Mouse (Mus musculus) limb, embryonic 11.5 days (tissue): Measurements from ENCODE around the gene H2-M10.2. TPM values are rescaled to one million over a fixed set of nuclear protein-coding genes. Genes with fewer than 3 reads are reported as not detected.
"Not testable (repeated sequence)": the region's sequence is repeated elsewhere in the genome, so short reads cannot be mapped to it uniquely, and the experiment has no call there.

ENCODE experiments used
- ATAC-seq: fragments of 200-750 bp; cut with Nextera tagmentation; 2 replicates; pipeline ENCODE4 v1.8.0; 2017; ENCODE audit warnings: low read depth; ENCODE audit not compliant: insufficient number of reproducible peaks, low FRiP score, low TSS enrichment
- DNase-seq: peaks from one replicate; pipeline ENCODE4 v3.0.0-alpha.2; 2015; ENCODE audit warnings: low spot score
- H3K27ac ChIP-seq: fragments of 300-500 bp; sonication (generic); replicated peaks from 2 replicates; pipeline ENCODE4 v1.5.1; 2014; ENCODE audit warnings: low read depth, mild to moderate bottlenecking, low read length
- H3K27me3 ChIP-seq: fragments of 300-500 bp; sonication (generic); 2 replicates; pipeline ENCODE4 v1.6.1; 2014; ENCODE audit warnings: mild to moderate bottlenecking, low read length, mixed read lengths; ENCODE audit not compliant: control insufficient read depth, insufficient read depth
- H3K36me3 ChIP-seq: fragments of 300-500 bp; sonication (generic); 2 replicates; pipeline ENCODE4 v1.6.1; 2014; ENCODE audit warnings: mild to moderate bottlenecking, low read length, moderate library complexity, mixed read lengths; ENCODE audit not compliant: control insufficient read depth, insufficient read depth
- H3K4me1 ChIP-seq: fragments of 300-500 bp; sonication (generic); 2 replicates; pipeline ENCODE4 v1.6.1; 2014; ENCODE audit warnings: low read length, mixed read lengths; ENCODE audit not compliant: control insufficient read depth, insufficient read depth
- H3K4me2 ChIP-seq: fragments of 300-500 bp; sonication (generic); 2 replicates; pipeline ENCODE4 v1.6.1; 2014; ENCODE audit warnings: low read depth, mild to moderate bottlenecking, moderate library complexity; ENCODE audit not compliant: severe bottlenecking
- H3K4me3 ChIP-seq: fragments of 300-500 bp; sonication (generic); 2 replicates; pipeline ENCODE4 v1.5.1; 2014; ENCODE audit warnings: low read depth, low read length
- H3K9ac ChIP-seq: fragments of 300-500 bp; sonication (generic); 2 replicates; pipeline ENCODE4 v1.6.1; 2014; ENCODE audit warnings: mild to moderate bottlenecking, low read length
- H3K9me3 ChIP-seq: fragments of 300-500 bp; sonication (generic); 2 replicates; pipeline ENCODE4 v1.6.1; 2016; ENCODE audit warnings: low read length; ENCODE audit not compliant: control insufficient read depth
- WGBS: fragments of 180-500 bp; shearing (Covaris S2); extraction: QIAGEN DNeasy Blood & Tissue Kit; methylation state at CpG from one replicate; pipeline ENCODE4 v1.1.7; 2014; 5-methylcytosine and 5-hydroxymethylcytosine counted together
- polyA plus RNA-seq: library from polyadenylated mRNA; unstranded; fragments of >200 nt; fragmentation: Nextera tagmentation; extraction: Ambion mirVana; gene quantifications from 2 replicates; pipeline ENCODE4 v1.2.1, GENCODE M21; 2014

Gene H2-M10.2
- polyA plus RNA-seq = 0.13 and 0.17 TPM in 2 replicates

GRCm38 (mm10) chr17:36286390-36286789 lies at the start of gene H2-M10.2:
TSS of gene H2-M10.2 (minus strand) at chr17:36286490.
- Histone ChIP-seq H3K4me2 (no peak within 1 kb of the TSS), H3K9me3 (0 out of 2 replicates have a peak, but pooled peaks cover 4% of the 10 kb centered on the region), H3K36me3 (no peaks in the 10 kb centered on the region), H3K4me3 (no peak within 1 kb of the TSS), H3K9ac (no peak within 1 kb of the TSS), H3K4me1 (no peaks in the 10 kb centered on the region), H3K27ac (no peak within 1 kb of the TSS), H3K27me3 (no peaks in the 10 kb centered on the region)
- no peak for ATAC-seq
- DNase-seq = no peak
- WGBS = 87% methylated on average over 2 of the region's 2 CpGs

GRCm38 (mm10) chr17:36326055-36326454 lies 39.8 kb upstream of the H2-M10.2 start, which contains the start of gene H2-M10.1:
TSS of gene H2-M10.1 (minus strand) at chr17:36326155.
- no peaks in the 10 kb centered on the region for H3K9me3 ChIP-seq
- H3K36me3 ChIP-seq = no peaks in the 10 kb centered on the region
- no peak within 1 kb of the TSS for H3K27ac ChIP-seq
- WGBS = 88% methylated on average over 4 of the region's 4 CpGs
- no peak within 1 kb of the TSS for H3K4me2 ChIP-seq
- no peaks in the 10 kb centered on the region for H3K4me1 ChIP-seq
- DNase-seq (no peak), ATAC-seq (no peak)
- no peaks in the 10 kb centered on the region for H3K27me3 ChIP-seq
- no peak within 1 kb of the TSS for H3K9ac ChIP-seq
- no peak within 1 kb of the TSS for H3K4me3 ChIP-seq

- Histone ChIP-seq H3K4me2 (peak overlapping the region; percentile 82), H3K27ac (no peak overlapping the region), H3K36me3 (no peaks in the 10 kb centered on the region), H3K9ac (no peak overlapping the region), H3K9me3 (no peaks in the 10 kb centered on the region), H3K27me3 (no peaks in the 10 kb centered on the region), H3K4me1 (no peaks in the 10 kb centered on the region), H3K4me3 (peak overlapping the region; percentile 42)
- WGBS = 24% methylated on average over 5 of the region's 5 CpGs
- no peak for DNase-seq
- no peak for ATAC-seq
These were observed 29.5 kb upstream of the H2-M10.2 start for GRCm38 (mm10) chr17:36315689-36316253.

GRCm38 (mm10) chr17:36315041-36315688 lies 28.9 kb upstream of the H2-M10.2 start:
- DNase-seq (peak; percentile 50), ATAC-seq (peak; percentile 57; the same call in 1 of the 2 replicates)
- under 1% methylated on average over 19 of the region's 19 CpGs for WGBS
- H3K4me1 ChIP-seq = no peaks in the 10 kb centered on the region
- H3K4me2 ChIP-seq = peak overlapping the region; percentile 82
- H3K4me3 ChIP-seq = peak overlapping the region; percentile 42
- no peak overlapping the region for H3K27ac ChIP-seq
- peak overlapping the region; percentile 36 for H3K9ac ChIP-seq
- H3K27me3 ChIP-seq = no peaks in the 10 kb centered on the region
- no peaks in the 10 kb centered on the region for H3K9me3 ChIP-seq
- no peaks in the 10 kb centered on the region for H3K36me3 ChIP-seq

- Histone ChIP-seq H3K4me1 (no peaks in the 10 kb centered on the region), H3K4me2 (peak overlapping the region; percentile 82), H3K9ac (no peak overlapping the region), H3K36me3 (no peaks in the 10 kb centered on the region), H3K27ac (no peak overlapping the region), H3K4me3 (peak overlapping the region; percentile 42), H3K9me3 (no peaks in the 10 kb centered on the region), H3K27me3 (no peaks in the 10 kb centered on the region)
- 1% methylated on average over 9 of the region's 9 CpGs for WGBS
- DNase-seq (peak; percentile 38), ATAC-seq (0 out of 2 replicates have a peak, but pooled peaks have one; percentile 26)
These were observed 28.2 kb upstream of the H2-M10.2 start for GRCm38 (mm10) chr17:36314511-36314910.

GRCm38 (mm10) chr17:36309293-36309692 lies 23.0 kb upstream of the H2-M10.2 start:
- no peak overlapping the region for H3K9ac ChIP-seq
- no peak overlapping the region for H3K27ac ChIP-seq
- ATAC-seq (no peak), DNase-seq (no peak)
- H3K4me2 ChIP-seq = no peak overlapping the region
- H3K4me1 ChIP-seq = no peaks in the 10 kb centered on the region
- WGBS = 40% methylated on average over 1 of the region's 1 CpGs
- H3K9me3 ChIP-seq = no peaks in the 10 kb centered on the region
- H3K4me3 ChIP-seq = no peak overlapping the region
- H3K36me3 ChIP-seq = no peaks in the 10 kb centered on the region
- no peaks in the 10 kb centered on the region for H3K27me3 ChIP-seq

- not testable (repeated sequence) for H3K4me2 ChIP-seq, H3K9ac ChIP-seq, H3K27ac ChIP-seq, H3K4me1 ChIP-seq, H3K4me3 ChIP-seq, H3K27me3 ChIP-seq, H3K36me3 ChIP-seq, H3K9me3 ChIP-seq, ATAC-seq
- WGBS = 2% methylated on average over 3 of the region's 3 CpGs
- peak; percentile 76 for DNase-seq
These were observed 22.6 kb upstream of the H2-M10.2 start for GRCm38 (mm10) chr17:36308855-36309254.

GRCm38 (mm10) chr17:36281521-36282245 lies 4.6 kb downstream of the H2-M10.2 start:
- no peaks in the 10 kb centered on the region for H3K4me1 ChIP-seq
- H3K27me3 ChIP-seq = no peaks in the 10 kb centered on the region
- WGBS = 90% methylated on average over 4 of the region's 4 CpGs
- H3K36me3 ChIP-seq = peaks cover 4% of the 10 kb centered on the region
- H3K27ac ChIP-seq = no peak overlapping the region
- DNase-seq (no peak), ATAC-seq (no peak)
- H3K4me3 ChIP-seq = no peak overlapping the region
- no peak overlapping the region for H3K9ac ChIP-seq
- H3K4me2 ChIP-seq = no peak overlapping the region
- H3K9me3 ChIP-seq = peaks cover 4% of the 10 kb centered on the region; the same call in 1 of the 2 replicates
